Mouse (Mus musculus): Measurements from ENCODE around the gene Itgb5.

Itgb5 gene

GRCm38 (mm10) chr16:33829301-33829831 is at the start of gene Itgb5:
TSS of gene Itgb5 (plus strand) at chr16:33829665.
- DNase-seq (ENCODE audit: low read depth, low spot score) = peak; percentile 70

- peak; percentile 68 for DNase-seq (ENCODE audit: low read depth, low spot score)
Observed at GRCm38 (mm10) chr16:33781789-33782728, 47.4 kb upstream of the Itgb5 start.

GRCm38 (mm10) chr16:33782729-33783091 is 46.8 kb upstream of the Itgb5 start:
- no peak for DNase-seq (ENCODE audit: low read depth, low spot score)

DNA sequence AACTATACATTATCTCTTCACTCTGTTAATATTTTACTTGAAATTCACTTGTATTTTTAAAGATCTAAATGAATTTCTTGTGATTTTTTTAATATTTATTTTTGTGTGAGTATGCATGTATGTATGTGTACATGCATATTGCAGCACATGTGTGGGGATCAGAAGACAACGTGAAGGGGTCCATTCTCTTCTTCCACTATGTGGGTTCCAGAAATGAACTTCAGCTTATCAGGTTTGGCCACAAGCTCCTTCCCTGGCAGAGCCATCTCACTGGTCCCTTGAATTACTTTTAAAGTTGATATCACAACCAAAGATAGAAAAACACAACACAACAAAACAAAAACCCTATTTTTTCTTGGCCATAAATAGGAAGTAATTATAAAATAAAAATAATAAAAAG is 44.9 kb upstream of the Itgb5 start:
- no peak for DNase-seq (ENCODE audit: low read depth, low spot score)

GRCm38 (mm10) chr16:33785092-33785704 is 44.3 kb upstream of the Itgb5 start:
- no peak for DNase-seq (ENCODE audit: low read depth, low spot score)

GRCm38 (mm10) chr16:33786657-33787390 is 42.6 kb upstream of the Itgb5 start:
- no peak for DNase-seq (ENCODE audit: low read depth, low spot score)

DNA sequence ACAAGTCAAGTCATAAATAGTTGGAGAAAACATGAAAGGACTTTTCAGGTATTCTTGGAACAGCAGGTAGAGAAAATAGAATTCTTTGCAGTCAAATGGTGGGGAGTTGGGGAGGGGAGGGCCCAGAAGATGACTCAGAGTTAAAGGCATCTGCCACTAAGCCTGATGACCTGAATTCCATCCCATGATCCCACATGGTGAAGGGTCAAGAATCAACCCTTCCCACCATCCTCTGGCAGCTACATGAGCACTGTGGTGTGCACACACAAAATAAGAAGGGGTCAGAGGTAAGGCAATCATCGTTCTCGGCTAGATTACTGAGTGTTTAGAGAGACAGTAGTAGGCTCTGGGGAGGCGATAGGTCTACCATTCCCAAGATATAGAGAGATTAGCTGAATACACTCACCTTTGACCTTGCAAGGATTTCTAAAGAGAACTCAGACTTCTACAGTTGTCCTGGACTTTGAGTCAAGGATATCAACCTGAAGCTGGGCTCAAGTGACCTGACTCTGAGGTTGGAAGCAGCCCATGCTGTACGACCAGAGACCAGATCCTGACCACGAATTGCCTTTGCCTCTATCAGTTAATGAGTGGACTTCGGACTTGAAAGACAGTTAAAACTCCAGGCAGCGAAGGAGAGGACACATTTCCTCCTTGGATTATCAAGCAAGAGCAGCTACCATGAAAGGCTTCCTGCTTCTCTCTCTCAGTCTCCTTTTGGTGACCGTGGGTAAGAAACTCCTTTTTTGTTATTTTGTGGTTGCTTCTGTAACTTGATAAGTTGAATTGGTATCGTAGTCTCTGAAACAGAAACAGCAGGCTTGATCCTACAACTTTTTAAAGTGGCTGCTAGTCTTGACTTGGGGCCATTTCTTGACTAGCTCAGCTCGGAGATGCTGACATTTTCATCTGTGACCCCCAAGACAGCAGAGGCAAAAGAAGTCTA is 35.3 kb upstream of the Itgb5 start, which contains the start of gene Muc13:
Gene Muc13, plus strand, starts transcription at position 192 of the 946 bp plus-strand sequence.
- DNase-seq (ENCODE audit: low read depth, low spot score) = no peak

DNA sequence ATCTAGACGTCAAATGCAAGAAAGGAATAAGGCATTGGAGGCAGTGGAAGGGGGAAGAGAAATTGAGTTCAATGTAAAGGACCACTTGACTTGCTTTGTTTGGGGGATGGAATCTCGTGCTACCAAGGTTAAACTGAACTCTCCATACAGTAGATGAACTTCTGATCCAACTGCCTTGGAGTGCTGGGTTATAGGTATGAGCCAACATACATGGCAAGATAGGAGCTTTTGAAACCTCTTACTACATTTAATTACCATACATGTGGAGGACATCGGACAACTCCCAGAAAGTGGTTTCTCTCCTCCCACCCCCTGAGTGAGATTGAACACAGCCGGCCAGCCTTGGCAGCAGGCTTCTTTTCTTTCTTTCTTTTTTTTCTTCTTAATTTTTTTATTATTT is 34.4 kb upstream of the Itgb5 start:
- no peak for DNase-seq (ENCODE audit: low read depth, low spot score)

- no peak for DNase-seq (ENCODE audit: low read depth, low spot score)
Observed at GRCm38 (mm10) chr16:33795887-33796286, 33.6 kb upstream of the Itgb5 start.

DNA sequence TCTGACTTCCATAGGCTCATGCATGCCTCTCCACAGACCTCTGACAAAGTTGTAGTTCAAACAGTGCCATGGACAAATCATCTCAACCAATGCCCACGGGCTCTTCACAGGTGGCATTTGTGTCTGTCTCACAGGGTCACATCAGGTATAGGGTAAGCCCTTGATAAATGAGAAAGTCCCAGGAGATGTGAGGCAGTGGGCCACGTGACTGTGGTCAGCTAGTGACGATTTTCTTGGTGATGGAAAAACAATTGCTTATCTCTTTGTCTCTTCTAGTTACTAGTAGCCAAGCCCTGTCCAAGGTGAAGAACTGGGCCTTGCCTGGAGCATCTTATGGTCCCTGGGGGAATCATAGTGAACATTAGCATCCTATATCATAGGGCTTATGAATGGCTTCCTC is 32.7 kb upstream of the Itgb5 start:
- DNase-seq (ENCODE audit: low read depth, low spot score) = no peak

DNA sequence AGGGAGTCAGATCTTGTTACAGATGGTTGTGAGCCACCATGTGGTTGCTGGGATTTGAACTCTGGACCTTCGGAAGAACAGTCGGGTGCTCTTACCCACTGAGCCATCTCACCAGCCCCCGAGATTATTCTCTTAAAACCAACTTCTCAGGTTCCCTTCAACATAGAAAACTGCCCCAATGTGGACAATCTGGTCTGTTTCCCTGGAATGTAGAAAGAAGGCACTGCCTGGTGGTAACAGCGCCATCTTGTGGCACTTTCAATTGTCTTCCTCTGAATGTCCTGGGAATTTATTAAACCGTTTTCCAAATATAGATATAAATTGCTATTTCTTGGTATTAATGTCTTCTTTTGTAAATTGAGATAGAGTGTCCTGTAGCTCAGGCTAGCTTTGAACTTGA is 31.6 kb upstream of the Itgb5 start:
- DNase-seq (ENCODE audit: low read depth, low spot score) = peak; percentile 87

DNA sequence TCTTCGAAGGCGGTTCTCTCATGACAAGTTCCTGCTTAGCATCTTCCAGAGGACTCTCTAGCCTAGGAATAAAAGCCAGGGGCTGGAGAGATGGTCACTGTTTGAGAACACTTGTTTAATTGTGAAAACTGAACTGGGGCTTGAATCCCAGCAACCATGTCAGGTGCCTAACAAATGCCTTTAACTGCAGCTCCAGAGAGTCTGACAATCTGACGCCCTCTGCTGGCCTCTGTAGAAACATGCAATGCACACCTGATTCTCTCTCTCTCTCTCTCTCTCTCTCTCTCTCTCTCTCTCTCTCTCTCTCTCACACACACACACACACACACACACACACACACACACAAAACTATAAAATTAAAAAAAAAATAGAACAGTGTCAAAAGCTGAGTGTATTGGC is 19.5 kb upstream of the Itgb5 start:
- DNase-seq (ENCODE audit: low read depth, low spot score) = peak; percentile 37

- DNase-seq (ENCODE audit: low read depth, low spot score) = no peak
Observed at GRCm38 (mm10) chr16:33818413-33819165, 10.9 kb upstream of the Itgb5 start.

- peak; percentile 96 for DNase-seq (ENCODE audit: low read depth, low spot score)
Observed at GRCm38 (mm10) chr16:33820269-33821178, 8.9 kb upstream of the Itgb5 start.

DNA sequence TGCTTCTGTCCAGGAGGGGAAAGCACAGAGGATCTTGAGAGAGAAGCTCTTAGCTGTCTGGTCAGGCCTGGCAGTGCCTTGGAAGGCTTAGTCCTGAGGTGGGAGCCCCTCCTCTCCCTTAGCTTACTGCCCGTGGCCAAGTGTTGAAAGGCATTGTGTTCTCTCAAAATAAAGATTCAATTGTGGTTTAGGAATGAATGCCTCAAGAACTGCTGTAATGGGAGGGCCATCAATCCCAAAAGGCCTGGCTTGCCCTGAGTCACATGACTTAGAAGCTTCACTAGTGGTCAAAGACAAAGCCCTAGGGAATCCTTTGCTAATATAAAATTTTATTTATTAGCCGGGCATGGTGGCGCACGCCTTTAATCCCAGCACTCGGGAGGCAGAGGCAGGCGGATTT is 4.9 kb upstream of the Itgb5 start:
- DNase-seq (ENCODE audit: low read depth, low spot score) = peak; percentile 32

DNA sequence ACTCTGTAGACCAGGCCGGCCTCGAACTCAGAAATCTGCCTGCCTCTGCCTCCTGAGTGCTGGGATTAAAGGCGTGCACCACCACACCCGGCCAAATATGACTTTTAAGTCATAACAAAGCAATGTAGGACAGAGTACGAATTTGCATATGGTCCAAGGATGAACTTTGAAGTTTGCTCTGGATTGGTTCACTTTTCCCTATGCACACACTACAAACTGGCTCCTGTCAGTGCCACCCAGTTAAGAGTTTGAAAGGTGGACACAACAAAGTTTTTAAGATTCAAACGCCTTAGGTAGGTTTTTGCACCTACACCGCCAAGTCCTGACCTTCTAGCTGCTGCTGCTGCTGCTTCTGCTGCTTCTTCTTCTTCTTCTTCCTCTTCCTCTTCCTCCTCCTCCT is 969 bp upstream of the Itgb5 start:
- DNase-seq (ENCODE audit: low read depth, low spot score) = no peak

DNA sequence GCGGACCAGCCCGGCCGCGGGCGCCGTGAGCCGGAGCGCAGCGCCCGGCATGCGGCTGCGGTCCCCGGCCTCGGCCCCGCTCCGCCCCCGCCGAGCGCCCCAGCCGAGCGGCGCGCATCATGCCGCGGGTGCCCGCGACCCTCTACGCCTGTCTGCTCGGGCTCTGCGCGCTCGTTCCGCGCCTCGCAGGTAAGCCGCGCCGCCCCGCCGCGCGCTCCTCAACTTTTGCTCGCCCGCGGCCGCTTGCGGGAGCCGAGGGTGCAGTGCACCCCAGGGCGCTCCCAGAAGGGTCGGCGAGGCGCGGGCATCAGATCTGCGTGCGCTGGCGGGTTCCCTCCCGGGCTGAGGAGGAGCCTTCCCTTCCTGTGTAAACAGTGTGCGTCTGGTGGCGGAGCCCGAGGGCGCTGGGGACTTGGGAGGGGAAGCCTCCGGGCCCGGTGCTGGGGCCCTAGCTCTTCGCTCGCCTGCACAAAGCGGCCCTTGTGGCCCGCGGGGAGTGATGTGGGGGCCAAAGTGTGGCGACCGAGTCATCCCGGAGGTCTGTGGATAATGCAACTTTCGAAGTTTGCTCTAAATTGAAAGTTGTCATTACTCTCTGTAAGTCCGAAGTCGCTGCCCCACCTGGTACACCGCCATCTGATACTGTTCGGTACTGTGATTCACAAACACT is 512 bp downstream of the Itgb5 start:
- DNase-seq (ENCODE audit: low read depth, low spot score) = peak; percentile 61

DNA sequence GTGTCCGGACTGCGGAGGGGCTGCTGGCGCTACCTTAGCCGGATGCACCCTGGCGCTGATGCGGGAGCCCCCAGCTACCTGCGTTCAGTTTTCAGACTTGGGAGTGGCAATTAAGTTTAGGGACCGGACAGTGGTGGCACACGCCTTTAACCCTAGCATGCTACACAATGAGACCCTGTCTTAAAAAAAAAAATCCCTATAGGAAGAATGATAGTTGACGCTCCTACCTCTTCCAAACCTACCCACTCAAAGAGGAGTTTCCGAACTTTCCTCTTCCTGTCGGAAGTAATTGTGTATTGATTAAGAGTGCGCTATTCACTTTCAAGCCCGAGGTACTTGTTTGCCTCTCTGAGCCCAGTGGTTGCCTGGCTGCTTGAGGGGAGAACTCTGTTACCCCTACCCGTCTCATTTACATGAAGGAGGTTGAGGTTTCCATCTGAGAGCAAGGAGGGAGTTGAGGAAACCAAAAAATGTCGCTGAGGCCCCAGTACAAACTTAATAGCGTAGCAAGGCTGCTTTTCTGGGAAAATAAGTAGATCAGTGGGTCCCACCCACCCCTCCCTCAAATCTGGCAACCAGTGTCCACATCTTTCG is 1.1 kb downstream of the Itgb5 start:
- no peak for DNase-seq (ENCODE audit: low read depth, low spot score)

All from 3T3-L1 (cell line).